Comparison of ENCODE assay signal across 12 mouse cellular contexts in the genomic region with DNA sequence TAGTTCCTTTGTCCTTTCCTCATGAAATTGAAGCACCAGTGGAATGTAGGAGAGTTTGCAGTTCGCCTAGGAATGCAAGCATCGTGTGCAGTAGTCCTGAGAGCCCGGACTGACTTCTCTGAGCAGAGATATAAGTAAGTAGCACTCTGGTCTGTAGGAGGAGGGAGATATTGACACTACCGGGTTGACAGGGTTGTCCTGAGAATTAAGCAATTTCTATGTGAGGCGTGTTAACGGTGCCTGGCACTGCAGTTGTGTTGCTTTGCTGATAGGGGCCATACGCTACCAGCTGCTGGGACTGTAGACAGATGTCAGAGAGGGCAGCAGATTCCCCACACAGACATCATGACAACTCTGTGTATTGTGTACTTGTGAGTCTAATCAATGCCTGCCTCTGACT. TPM values are rescaled to one million over a fixed set of nuclear protein-coding genes. Genes with fewer than 3 reads are reported as not detected.
"Had no signal": no experiment of that assay in that cellular context is flagged by ENCODE, and none has a peak within 500 bp of the region (broad histone marks: within the 10 kb centered on the region; RNA-seq: fewer than 3 reads in every experiment).

No protein-coding gene starts in this region.

- H3K4me2 ChIP-seq: midbrain, embryonic 13.5 days; stomach, embryonic 15.5 days had no signal

- ATAC-seq: hindbrain, postnatal 0 days; midbrain, embryonic 13.5 days had no signal

- H3K4me3 ChIP-seq: left cerebral cortex, adult 2 months; limb, embryonic 10.5 days; midbrain, embryonic 13.5 days; stomach, embryonic 15.5 days had no signal

- H3K9me3 ChIP-seq: limb, embryonic 10.5 days; midbrain, embryonic 13.5 days; stomach, embryonic 15.5 days had no signal

- H3K4me1 ChIP-seq: stomach, embryonic 15.5 days had no signal

- H3K27ac ChIP-seq: hindbrain, postnatal 0 days; kidney, postnatal 0 days; left cerebral cortex, adult 2 months; limb, embryonic 10.5 days; macrophage; midbrain, embryonic 13.5 days; stomach, embryonic 15.5 days had no signal

- H3K36me3 ChIP-seq: limb, embryonic 10.5 days; midbrain, embryonic 13.5 days; stomach, embryonic 15.5 days had no signal

- H3K9ac ChIP-seq: midbrain, embryonic 13.5 days; stomach, embryonic 15.5 days had no signal

- DNase-seq: kidney, adult 11 months; kidney, adult 9 months; right cerebral cortex, postnatal 14 days had no signal

RNA-seq across cellular contexts. Expression of a gene that starts 1.8 kb away (rescaled TPM):
- polyA plus RNA-seq: kidney, postnatal 0 days; large intestine, adult 2 months; macrophage; spleen, adult 2 months had no signal
